Mouse (Mus musculus): Measurements from ENCODE around the gene Rbbp9.

- no peak for TF ChIP-seq POLR2A (IDR thresholded peaks at IDR 0.05; ENCODE audit: control insufficient read depth, low read depth, low read length)
- no peak for TF ChIP-seq CTCF (IDR thresholded peaks at IDR 0.05; ENCODE audit: control insufficient read depth, insufficient read depth, insufficient replicate concordance, low read depth, low read length)
These were observed 4.7 kb upstream of the Rbbp9 start for GRCm38 (mm10) chr2:144555286-144555819.

Data from testis, adult 2 months (tissue).